Mouse (Mus musculus): ENCODE measurements around the gene Calcoco2.

DNA sequence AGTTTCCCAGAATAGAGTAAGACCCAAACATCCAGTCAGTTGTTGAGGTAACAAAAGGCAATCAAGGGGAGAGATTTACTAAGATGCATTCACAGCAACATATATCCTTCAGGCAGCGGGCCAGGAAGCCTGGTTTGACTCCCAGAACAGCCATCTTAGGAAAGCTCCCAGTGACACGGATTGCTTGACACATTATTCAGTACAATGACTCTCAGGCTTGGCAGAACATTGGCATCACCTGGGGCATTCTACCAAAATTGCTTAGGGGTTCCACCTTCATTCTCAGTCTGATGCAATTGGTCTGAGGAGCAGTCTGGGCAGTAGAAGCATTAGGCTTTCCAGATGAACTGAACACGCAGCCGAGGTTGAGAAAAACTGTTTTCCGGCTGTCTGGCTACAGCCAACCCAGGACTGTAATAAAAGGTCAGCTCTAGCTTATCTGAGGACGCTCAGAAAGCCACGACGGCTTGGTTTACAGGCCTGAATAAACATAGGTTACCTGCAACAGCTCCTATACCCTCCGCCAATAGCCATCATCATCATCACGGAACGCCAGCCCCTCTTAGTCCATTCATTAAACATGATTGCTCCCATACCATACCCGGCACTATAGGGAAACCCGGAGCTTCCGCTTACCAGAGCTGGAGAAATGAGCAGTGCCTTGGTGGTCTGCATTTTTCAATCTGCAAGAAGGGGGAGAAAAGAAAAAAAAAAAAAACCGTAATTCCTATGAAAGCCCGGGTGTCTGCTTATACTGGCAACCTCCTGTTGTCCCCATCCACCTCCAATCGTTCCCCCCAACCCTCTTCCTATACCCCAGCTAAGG, 37.2 kb downstream of the Calcoco2 start:
- TF ChIP-seq CTCF (IDR thresholded peaks at IDR 0.05; ENCODE audit: low read depth) (no peak), EP300 (optimal IDR thresholded peaks at IDR 0.05) (no peak)
